Mouse (Mus musculus) liver, embryonic 15.5 days (tissue): ENCODE measurements around the gene Slc24a5. TPM values are rescaled to one million over a fixed set of nuclear protein-coding genes. Genes with fewer than 3 reads are reported as not detected.
"Not testable (repeated sequence)": the region's sequence is repeated elsewhere in the genome, so short reads cannot be mapped to it uniquely, and the experiment has no call there.

Experiments used
- ATAC-seq: fragments of 200-750 bp; cut with Nextera tagmentation; 2 replicates; pipeline ENCODE4 v1.8.0; 2017; ENCODE audit warnings: moderate number of reproducible peaks, mild to moderate bottlenecking, moderate library complexity; ENCODE audit not compliant: insufficient read depth
- H3K27ac ChIP-seq: fragments of 300-500 bp; sonication (generic); replicated peaks from 2 replicates; pipeline ENCODE4 v1.5.1; 2015; ENCODE audit warnings: mild to moderate bottlenecking, inconsistent platforms
- H3K27me3 ChIP-seq: fragments of 300-500 bp; sonication (generic); 2 replicates; pipeline ENCODE4 v1.6.1; 2015; ENCODE audit warnings: mild to moderate bottlenecking, inconsistent platforms
- H3K36me3 ChIP-seq: fragments of 300-500 bp; sonication (generic); replicated peaks from 2 replicates; pipeline ENCODE4 v1.6.1; 2015; ENCODE audit warnings: moderate library complexity, mild to moderate bottlenecking, inconsistent platforms
- H3K4me1 ChIP-seq: fragments of 300-500 bp; sonication (generic); replicated peaks from 2 replicates; pipeline ENCODE4 v1.6.1; 2015; ENCODE audit warnings: inconsistent platforms
- H3K4me2 ChIP-seq: fragments of 300-500 bp; sonication (generic); 2 replicates; pipeline ENCODE4 v1.6.1; 2015; ENCODE audit warnings: moderate library complexity, mild to moderate bottlenecking, inconsistent platforms
- H3K4me3 ChIP-seq: fragments of 300-500 bp; sonication (generic); replicated peaks from 2 replicates; pipeline ENCODE4 v1.5.1; 2015; ENCODE audit warnings: mild to moderate bottlenecking, inconsistent platforms
- H3K9ac ChIP-seq: fragments of 300-500 bp; sonication (generic); 2 replicates; pipeline ENCODE4 v1.6.1; 2015; ENCODE audit warnings: moderate library complexity, mild to moderate bottlenecking, inconsistent platforms
- H3K9me3 ChIP-seq: fragments of 300-500 bp; sonication (generic); replicated peaks from 2 replicates; pipeline ENCODE4 v1.6.1; 2016; ENCODE audit warnings: inconsistent platforms
- WGBS: fragments of 180-500 bp; shearing (Covaris S2); methylation state at CpG from one replicate; pipeline ENCODE4 v1.1.7; 2015; ENCODE audit warnings: mixed read lengths; ENCODE audit not compliant: insufficient replicate concordance; 5-methylcytosine and 5-hydroxymethylcytosine counted together
- polyA plus RNA-seq: library from polyadenylated mRNA; unstranded; fragments of >200 nt; fragmentation: Nextera tagmentation; extraction: Ambion mirVana; gene quantifications from 2 replicates; pipeline ENCODE4 v1.2.1, GENCODE M21; 2015

Slc24a5 gene
- polyA plus RNA-seq, 1 experiment from 2014 or later = 5.5 TPM

- Histone ChIP-seq H3K36me3 (no peaks in the 10 kb centered on the region), H3K4me2 (no peak overlapping the region), H3K4me3 (no peak overlapping the region), H3K27me3 (no peaks in the 10 kb centered on the region), H3K27ac (no peak overlapping the region), H3K9me3 (no peaks in the 10 kb centered on the region), H3K9ac (no peak overlapping the region), H3K4me1 (no peaks in the 10 kb centered on the region)
- no peak for ATAC-seq
- 68% methylated on average over 7 of the region's 7 CpGs for WGBS
These were observed 6.5 kb upstream of the Slc24a5 start for GRCm38 (mm10) chr2:125061451-125061850.

- ATAC-seq = no peak
- H3K27ac ChIP-seq = no peak overlapping the region
- 55% methylated on average over 4 of the region's 4 CpGs for whole genome bisulfite sequencing
- no peaks in the 10 kb centered on the region for H3K9me3 ChIP-seq
- no peaks in the 10 kb centered on the region for H3K27me3 ChIP-seq
- no peaks in the 10 kb centered on the region for H3K36me3 ChIP-seq
- H3K4me1 ChIP-seq = no peaks in the 10 kb centered on the region
- no peak overlapping the region for H3K9ac ChIP-seq
- no peak overlapping the region for H3K4me3 ChIP-seq
- no peak overlapping the region for H3K4me2 ChIP-seq
These were observed 5.0 kb upstream of the Slc24a5 start for GRCm38 (mm10) chr2:125062944-125063343.

DNA sequence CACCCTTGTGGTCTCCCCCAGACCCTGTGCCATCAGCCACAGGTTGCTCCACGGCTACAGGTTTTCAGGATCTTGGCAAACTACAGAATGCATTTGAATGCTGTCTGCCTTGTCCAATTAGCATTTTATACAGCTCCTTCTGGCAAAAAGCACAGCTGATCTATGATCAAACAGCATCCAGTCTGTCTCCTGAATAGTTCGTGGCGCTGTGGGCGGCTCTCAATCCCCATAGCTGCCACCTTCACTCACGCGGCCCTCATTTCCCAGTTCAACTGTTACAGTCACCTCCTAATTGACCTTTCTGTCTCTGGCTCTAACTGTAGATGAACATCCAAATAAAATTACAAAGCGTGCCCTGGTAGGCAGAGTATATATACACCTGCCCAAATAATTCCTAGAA lies 551 bp upstream of the Slc24a5 start:
- 79% methylated on average over 7 of the region's 7 CpGs for WGBS
- no peaks in the 10 kb centered on the region for H3K27me3 ChIP-seq
- no peak for ATAC-seq

DNA sequence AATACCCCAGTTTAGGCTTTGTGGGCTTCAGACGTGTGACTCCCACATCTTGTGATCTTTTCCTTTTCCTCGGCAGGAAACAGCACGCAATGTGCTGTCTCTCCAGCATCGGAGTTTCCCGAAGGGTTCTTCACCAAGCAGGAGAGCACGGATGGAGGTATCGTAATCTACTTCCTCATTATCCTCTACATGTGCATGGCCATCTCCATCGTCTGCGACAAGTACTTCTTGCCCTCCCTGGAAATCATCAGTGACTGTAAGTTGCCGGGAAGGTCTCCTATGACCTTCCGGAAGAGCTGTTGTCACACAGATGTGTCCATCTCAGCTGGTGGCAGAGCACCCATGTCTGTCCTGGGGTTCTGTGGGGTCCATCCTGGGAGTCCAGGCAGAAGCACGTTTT lies 772 bp downstream of the Slc24a5 start:
- H3K4me2 ChIP-seq = no peak overlapping the region
- no peak overlapping the region for H3K27ac ChIP-seq
- 71% methylated on average over 12 of the region's 12 CpGs for WGBS
- no peak for ATAC-seq
- H3K4me1 ChIP-seq = no peaks in the 10 kb centered on the region
- H3K36me3 ChIP-seq = no peaks in the 10 kb centered on the region
- H3K9ac ChIP-seq = no peak overlapping the region
- no peaks in the 10 kb centered on the region for H3K9me3 ChIP-seq
- no peak overlapping the region for H3K4me3 ChIP-seq
- no peaks in the 10 kb centered on the region for H3K27me3 ChIP-seq

More for the DNA sequence above, 551 bp upstream of the Slc24a5 start:
- H3K36me3 ChIP-seq = no peaks in the 10 kb centered on the region
- H3K9ac ChIP-seq = no peak overlapping the region
- H3K4me3 ChIP-seq = no peak overlapping the region
- no peaks in the 10 kb centered on the region for H3K9me3 ChIP-seq
- H3K27ac ChIP-seq = no peak overlapping the region
- H3K4me2 ChIP-seq = no peak overlapping the region
- no peaks in the 10 kb centered on the region for H3K4me1 ChIP-seq

GRCm38 (mm10) chr2:125073056-125073780 lies 5.3 kb downstream of the Slc24a5 start:
- no peaks in the 10 kb centered on the region for H3K27me3 ChIP-seq
- H3K4me1 ChIP-seq = no peaks in the 10 kb centered on the region
- H3K4me3 ChIP-seq = no peak overlapping the region
- no peak for ATAC-seq
- H3K27ac ChIP-seq = no peak overlapping the region
- no peaks in the 10 kb centered on the region for H3K9me3 ChIP-seq
- H3K9ac ChIP-seq = no peak overlapping the region
- no peaks in the 10 kb centered on the region for H3K36me3 ChIP-seq
- H3K4me2 ChIP-seq = no peak overlapping the region
- whole genome bisulfite sequencing = 61% methylated on average over 3 of the region's 3 CpGs

DNA sequence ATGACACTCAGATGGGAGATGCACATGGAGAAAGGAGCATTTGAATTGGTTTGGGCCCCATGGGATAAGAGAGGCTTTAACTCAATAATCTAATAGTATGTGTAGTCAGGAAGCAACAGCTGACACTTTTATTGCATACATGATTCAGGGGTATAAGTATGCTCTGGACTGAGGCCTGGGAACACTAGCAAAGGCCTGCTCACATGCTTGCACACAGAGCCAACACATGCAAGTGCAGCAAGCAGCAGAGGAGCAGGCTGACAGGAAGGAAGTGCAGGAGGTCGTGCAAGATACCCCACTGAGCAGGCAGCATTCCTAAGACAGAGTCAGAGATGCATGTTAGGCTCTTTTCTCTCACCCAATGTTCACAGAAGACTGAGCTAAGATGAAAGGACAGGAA lies 16.0 kb downstream of the Slc24a5 start:
- H3K27ac ChIP-seq = no peak overlapping the region
- H3K4me2 ChIP-seq = no peak overlapping the region
- peaks cover 26% of the 10 kb centered on the region for H3K36me3 ChIP-seq
- no peak overlapping the region for H3K9ac ChIP-seq
- no peaks in the 10 kb centered on the region for H3K9me3 ChIP-seq
- 18% methylated on average over 1 of the region's 1 CpGs for WGBS
- no peaks in the 10 kb centered on the region for H3K27me3 ChIP-seq
- no peak for ATAC-seq
- no peak overlapping the region for H3K4me3 ChIP-seq
- H3K4me1 ChIP-seq = no peaks in the 10 kb centered on the region

DNA sequence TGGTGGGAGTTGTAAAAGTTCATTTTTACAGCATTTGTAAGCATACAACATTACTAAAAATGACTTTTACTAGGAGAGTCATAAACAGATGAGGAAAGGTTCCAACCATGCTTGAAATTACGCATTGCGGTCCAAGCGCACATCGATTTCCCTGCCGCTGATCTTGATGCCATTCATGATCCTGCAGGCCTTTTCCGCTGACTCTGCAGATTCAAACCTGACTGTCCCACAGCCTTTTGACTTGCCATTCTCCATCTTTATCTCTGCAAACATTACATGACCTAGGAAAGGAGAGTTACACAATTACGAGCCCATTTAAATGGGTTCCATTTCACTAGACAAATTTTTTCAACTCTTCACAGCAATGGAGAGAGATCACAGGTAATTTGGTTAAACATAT lies 20.8 kb downstream of the Slc24a5 start:
- no peak for ATAC-seq
- WGBS = 93% methylated on average over 7 of the region's 7 CpGs
- H3K9me3 ChIP-seq = no peaks in the 10 kb centered on the region
- H3K9ac ChIP-seq = no peak overlapping the region
- H3K36me3 ChIP-seq = peaks cover 46% of the 10 kb centered on the region
- no peaks in the 10 kb centered on the region for H3K27me3 ChIP-seq
- no peak overlapping the region for H3K4me2 ChIP-seq
- H3K4me3 ChIP-seq = no peak overlapping the region
- no peaks in the 10 kb centered on the region for H3K4me1 ChIP-seq
- no peak overlapping the region for H3K27ac ChIP-seq

- peaks cover 50% of the 10 kb centered on the region for H3K36me3 ChIP-seq
- not testable (repeated sequence) for H3K4me3 ChIP-seq, H3K9ac ChIP-seq, H3K9me3 ChIP-seq, H3K27ac ChIP-seq, ATAC-seq, H3K27me3 ChIP-seq, H3K4me1 ChIP-seq, H3K4me2 ChIP-seq
- 66% methylated on average over 3 of the region's 3 CpGs for WGBS
These were observed 24.2 kb downstream of the Slc24a5 start for GRCm38 (mm10) chr2:125092123-125092522.

- H3K9ac ChIP-seq, H3K27ac ChIP-seq, H3K4me1 ChIP-seq, H3K9me3 ChIP-seq, H3K4me2 ChIP-seq, ATAC-seq, H3K27me3 ChIP-seq, H3K4me3 ChIP-seq: not testable (repeated sequence)
- WGBS = 93% methylated on average over 13 of the region's 13 CpGs
- H3K36me3 ChIP-seq = peaks cover 66% of the 10 kb centered on the region
These were observed 36.6 kb downstream of the Slc24a5 start for GRCm38 (mm10) chr2:125104491-125104890.

DNA sequence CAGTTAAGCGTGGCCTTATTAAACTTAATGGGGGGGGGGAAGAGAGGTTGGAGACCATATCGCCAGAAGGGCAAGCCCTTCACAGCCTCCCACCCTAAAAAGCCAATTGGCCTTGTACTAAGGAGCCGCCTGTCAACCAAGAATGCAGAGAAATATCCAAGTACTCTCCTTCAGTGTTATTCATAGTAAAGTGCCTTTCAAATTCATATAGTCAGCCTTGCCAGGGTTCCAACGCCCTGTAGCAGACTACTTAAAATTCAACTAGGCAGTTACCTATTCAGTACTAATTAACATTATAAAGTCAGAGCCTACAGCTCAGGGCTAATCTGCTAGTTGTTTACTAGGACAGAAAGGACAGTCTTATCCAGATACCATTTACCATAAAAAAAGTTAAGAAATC lies 38.6 kb downstream of the Slc24a5 start:
- H3K4me2 ChIP-seq, H3K4me1 ChIP-seq, H3K27ac ChIP-seq, H3K9ac ChIP-seq, ATAC-seq, H3K4me3 ChIP-seq, H3K27me3 ChIP-seq, H3K9me3 ChIP-seq: not testable (repeated sequence)
- WGBS = 88% methylated on average over 4 of the region's 4 CpGs
- peaks cover 57% of the 10 kb centered on the region for H3K36me3 ChIP-seq

GRCm38 (mm10) chr2:125119381-125120110 lies 51.6 kb downstream of the Slc24a5 start:
- Histone ChIP-seq H3K27me3 (0 out of 2 replicates have a peak, but pooled peaks cover 3% of the 10 kb centered on the region), H3K36me3 (peaks cover 10% of the 10 kb centered on the region; the same call in 1 of the 2 replicates), H3K4me1 (peaks cover 35% of the 10 kb centered on the region), H3K4me3 (no peak overlapping the region), H3K9me3 (no peaks in the 10 kb centered on the region), H3K27ac (no peak overlapping the region), H3K9ac (no peak overlapping the region), H3K4me2 (no peak overlapping the region)
- WGBS = 59% methylated on average over 6 of the region's 6 CpGs
- no peak for ATAC-seq
